Mouse (Mus musculus) embryonic facial prominence, embryonic 12.5 days (tissue): Measurements from ENCODE around the gene Fzd7. TPM values are rescaled to one million over a fixed set of nuclear protein-coding genes. Genes with fewer than 3 reads are reported as not detected.
A peak's percentile ranks its signal among the peaks of the same experiment; 100 is the strongest.

Experiments
- ATAC-seq: fragments of 200-750 bp; cut with Nextera tagmentation; 2 replicates; pipeline ENCODE4 v1.8.0; 2017; ENCODE audit not compliant: insufficient number of reproducible peaks, insufficient read depth, low FRiP score, low TSS enrichment
- H3K27ac ChIP-seq: fragments of 300-500 bp; sonication (generic); 2 replicates; pipeline ENCODE4 v1.5.1; 2016; ENCODE audit warnings: mild to moderate bottlenecking
- H3K27me3 ChIP-seq: fragments of 300-500 bp; sonication (generic); 2 replicates; pipeline ENCODE4 v1.6.1; 2016; ENCODE audit warnings: mild to moderate bottlenecking, moderate library complexity
- H3K36me3 ChIP-seq: fragments of 300-500 bp; sonication (generic); 2 replicates; pipeline ENCODE4 v1.6.1; 2016; ENCODE audit warnings: mild to moderate bottlenecking
- H3K4me1 ChIP-seq: fragments of 300-500 bp; sonication (generic); 2 replicates; pipeline ENCODE4 v1.6.1; 2016
- H3K4me2 ChIP-seq: fragments of 300-500 bp; sonication (generic); replicated peaks from 2 replicates; pipeline ENCODE4 v1.6.1; 2016; ENCODE audit warnings: mild to moderate bottlenecking, moderate library complexity
- H3K4me3 ChIP-seq: fragments of 300-500 bp; sonication (generic); 2 replicates; pipeline ENCODE4 v1.5.1; 2016; ENCODE audit warnings: mild to moderate bottlenecking
- H3K9ac ChIP-seq: fragments of 300-500 bp; sonication (generic); 2 replicates; pipeline ENCODE4 v1.6.1; 2016; ENCODE audit warnings: mild to moderate bottlenecking, moderate library complexity
- H3K9me3 ChIP-seq: fragments of 300-500 bp; sonication (generic); 2 replicates; pipeline ENCODE4 v1.6.1; 2016; ENCODE audit warnings: mild to moderate bottlenecking, moderate library complexity
- WGBS: fragments of 180-500 bp; shearing (Covaris S2); methylation state at CpG from one replicate; pipeline ENCODE4 v1.1.7; 2016; 5-methylcytosine and 5-hydroxymethylcytosine counted together
- polyA plus RNA-seq: library from polyadenylated mRNA; unstranded; fragments of >200 nt; fragmentation: Nextera tagmentation; extraction: Ambion mirVana; gene quantifications from 2 replicates; pipeline ENCODE4 v1.2.1, GENCODE M21; 2016

The Fzd7 gene
- polyA plus RNA-seq, 1 experiment from 2014 or later, result 28.5 TPM

DNA sequence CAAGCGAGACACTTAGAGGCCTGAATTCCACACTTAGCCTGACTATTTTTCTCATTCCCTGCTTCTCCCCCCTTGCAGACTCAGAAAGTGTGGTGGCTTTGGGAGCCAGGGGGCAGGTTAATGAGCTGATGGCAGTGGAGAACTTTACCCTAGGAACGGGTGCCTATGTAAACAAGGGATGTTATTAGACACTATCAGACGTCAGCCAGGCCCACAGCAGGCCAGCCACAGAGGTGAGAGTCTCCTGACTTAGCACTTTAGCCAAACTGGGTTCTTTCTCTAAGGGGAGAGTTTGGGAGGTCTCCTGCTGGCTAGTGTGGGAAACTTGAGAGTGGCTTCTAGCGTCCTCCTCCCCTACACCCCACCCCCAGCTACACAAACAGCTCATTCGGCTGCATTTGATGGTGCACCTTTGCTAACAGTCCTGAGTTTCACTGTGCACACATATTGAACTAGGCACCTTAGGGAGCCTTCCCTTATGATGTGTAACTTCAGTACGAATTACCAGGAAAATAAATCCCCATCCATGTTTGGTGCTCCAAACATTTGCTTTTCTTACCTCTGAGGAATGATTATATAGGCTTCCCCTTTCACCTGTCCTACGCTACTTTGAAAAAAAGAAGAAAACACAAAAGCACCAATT lies 21.6 kb downstream of the Fzd7 start:
- H3K36me3 ChIP-seq, result no peaks in the 10 kb centered on the region
- WGBS, result 40% methylated on average over 7 of the region's 7 CpGs
- H3K4me3 ChIP-seq, result no peak overlapping the region
- no peaks in the 10 kb centered on the region for H3K27me3 ChIP-seq
- no peak for ATAC-seq
- H3K4me1 ChIP-seq, result peaks cover 8% of the 10 kb centered on the region
- H3K9me3 ChIP-seq, result no peaks in the 10 kb centered on the region
- H3K9ac ChIP-seq, result no peak overlapping the region
- no peak overlapping the region for H3K27ac ChIP-seq
- no peak overlapping the region for H3K4me2 ChIP-seq

DNA sequence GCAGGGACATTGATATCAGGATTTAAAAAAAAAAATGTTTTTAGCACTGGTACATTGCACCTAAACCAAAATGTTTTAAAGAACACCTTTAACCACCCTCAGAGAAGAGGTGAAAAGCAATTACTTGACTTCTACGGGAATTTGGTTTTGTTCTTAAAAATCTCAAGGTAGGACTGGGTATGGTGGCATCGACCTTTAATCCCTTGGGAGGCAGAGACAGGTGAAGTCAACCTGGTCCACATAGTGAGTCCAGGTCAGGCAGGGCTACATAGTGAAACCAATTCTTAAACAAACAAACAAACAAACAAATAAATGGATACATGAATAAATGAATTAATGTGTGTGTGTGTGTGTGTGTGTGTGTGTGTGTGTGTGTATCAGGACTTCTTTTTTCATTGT lies 22.1 kb downstream of the Fzd7 start:
- Histone ChIP-seq H3K4me1 (peaks cover 11% of the 10 kb centered on the region), H3K4me2 (no peak overlapping the region), H3K36me3 (no peaks in the 10 kb centered on the region), H3K4me3 (no peak overlapping the region), H3K27me3 (no peaks in the 10 kb centered on the region), H3K9ac (no peak overlapping the region), H3K27ac (no peak overlapping the region), H3K9me3 (no peaks in the 10 kb centered on the region)
- ATAC-seq, result no peak
- WGBS, result 65% methylated on average over 2 of the region's 2 CpGs

DNA sequence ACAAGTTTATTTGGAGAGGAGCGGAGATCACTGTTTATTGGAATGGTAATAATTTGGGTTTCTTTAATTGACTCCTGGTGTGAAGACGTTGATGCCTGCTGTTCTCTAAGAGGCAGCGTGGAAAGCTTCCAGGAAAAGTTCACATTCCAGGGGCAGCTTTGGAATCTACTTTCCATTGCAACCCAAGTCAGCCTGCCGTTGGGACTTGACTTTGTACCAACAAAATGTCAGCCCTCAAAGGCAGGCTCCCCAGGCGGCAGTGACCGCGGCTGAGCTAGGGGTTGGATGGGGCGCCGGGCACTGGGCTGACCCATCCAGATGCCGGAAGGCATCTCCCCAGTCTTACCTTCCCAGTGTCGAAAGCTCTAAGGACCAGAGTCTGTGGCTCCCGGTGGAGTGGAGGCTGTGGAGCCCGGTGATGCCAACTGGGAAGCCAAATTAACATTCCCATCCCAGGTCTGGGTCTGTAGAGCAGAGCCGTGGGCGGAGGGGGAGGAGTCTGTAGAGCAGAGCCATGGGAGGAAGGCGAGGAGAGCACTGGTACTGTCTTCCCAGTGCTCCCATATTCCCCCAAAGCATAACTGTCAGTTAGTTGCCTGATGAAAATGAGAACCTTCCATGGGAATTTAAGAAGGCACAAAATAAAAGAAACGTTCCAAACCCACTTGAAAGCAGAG lies 26.4 kb downstream of the Fzd7 start:
- no peak overlapping the region for H3K9ac ChIP-seq
- H3K27ac ChIP-seq, result no peak overlapping the region
- no peak overlapping the region; the same call in 1 of the 2 replicates for H3K4me2 ChIP-seq
- 0 out of 2 replicates have a peak, but pooled peaks have one; percentile 41 for ATAC-seq
- H3K4me3 ChIP-seq, result no peak overlapping the region
- H3K27me3 ChIP-seq, result no peaks in the 10 kb centered on the region
- no peaks in the 10 kb centered on the region for H3K9me3 ChIP-seq
- peaks cover 9% of the 10 kb centered on the region for H3K4me1 ChIP-seq
- no peaks in the 10 kb centered on the region for H3K36me3 ChIP-seq
- WGBS, result 21% methylated on average over 17 of the region's 17 CpGs

DNA sequence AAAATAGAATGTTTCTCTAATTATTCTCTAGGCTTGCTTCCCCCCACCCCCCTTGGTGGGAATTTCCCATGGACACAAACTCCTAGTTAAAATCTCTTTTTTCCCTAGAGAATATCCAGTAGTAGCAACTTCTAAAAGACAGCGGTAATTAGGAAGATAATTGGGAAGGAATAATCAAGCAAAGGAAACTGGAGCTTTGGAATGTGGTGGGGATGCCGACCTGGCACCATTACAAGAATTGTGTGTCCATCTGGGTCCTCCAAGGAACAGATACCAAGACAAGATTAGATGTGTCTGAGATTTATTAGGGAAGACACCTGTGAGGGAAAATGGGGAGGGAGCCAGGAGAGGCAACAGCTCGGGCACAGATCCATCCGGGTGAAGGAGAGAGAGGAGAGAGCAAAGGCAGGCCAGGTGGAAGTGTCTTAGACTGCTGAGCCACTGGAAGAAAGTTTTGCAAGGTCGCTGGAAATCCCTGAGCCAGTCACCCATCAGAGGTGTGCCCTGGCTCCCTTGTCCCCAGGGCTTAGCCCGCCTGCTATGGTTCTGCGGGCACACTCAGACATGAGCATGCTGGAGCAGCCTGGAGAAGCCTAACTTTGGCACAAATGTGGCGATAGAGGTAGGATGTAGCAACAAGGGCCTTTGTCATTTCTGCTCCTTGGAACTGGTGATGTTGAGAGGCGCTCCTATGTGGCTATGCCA lies 29.5 kb downstream of the Fzd7 start:
- Histone ChIP-seq H3K9ac (no peak overlapping the region), H3K9me3 (no peaks in the 10 kb centered on the region), H3K27me3 (no peaks in the 10 kb centered on the region), H3K4me3 (no peak overlapping the region), H3K36me3 (no peaks in the 10 kb centered on the region), H3K4me1 (peaks cover 17% of the 10 kb centered on the region), H3K4me2 (no peak overlapping the region), H3K27ac (no peak overlapping the region)
- 54% methylated on average over 9 of the region's 9 CpGs for WGBS
- ATAC-seq, result no peak

DNA sequence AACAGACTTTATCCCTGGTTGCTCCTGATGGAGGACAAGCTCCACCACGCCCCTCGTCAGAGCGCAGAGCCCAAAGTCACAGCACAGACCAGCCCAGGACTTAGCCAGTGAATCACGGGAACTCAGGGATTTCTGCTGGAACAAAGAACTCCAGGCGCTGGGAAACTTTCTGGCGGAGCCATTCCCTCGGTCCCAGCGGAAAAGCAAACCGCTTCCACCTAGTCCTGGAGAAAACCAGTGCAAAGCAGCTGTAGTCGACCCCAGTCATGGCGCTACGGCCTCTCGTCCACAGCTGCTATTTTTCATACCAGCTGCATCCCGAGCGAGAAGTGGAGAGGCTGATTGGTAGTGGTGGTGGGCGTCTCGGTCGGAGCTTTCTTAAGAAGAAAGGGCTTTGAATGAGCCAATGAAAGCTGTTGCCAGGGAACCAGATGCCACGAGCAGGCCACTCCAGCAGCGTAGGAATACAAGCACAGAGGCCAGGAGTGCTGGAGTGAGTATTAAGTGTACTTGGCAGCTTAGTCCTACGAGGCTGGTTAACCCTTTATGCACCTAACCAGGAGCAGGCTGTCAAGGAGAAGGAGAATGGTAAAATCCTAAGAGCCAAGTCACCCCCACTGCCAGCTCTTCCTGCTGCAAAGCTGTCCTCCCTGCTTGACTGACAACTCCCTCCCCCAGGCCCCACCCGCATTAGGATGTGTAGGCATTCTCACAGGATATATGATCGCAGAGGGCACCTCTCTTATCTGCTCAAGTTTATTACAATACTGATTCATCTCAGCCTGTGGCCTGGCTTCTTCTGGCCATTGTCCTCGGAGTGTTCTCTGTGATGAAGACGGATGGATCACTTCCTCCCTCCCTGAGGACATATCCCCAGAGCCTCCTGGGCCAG lies 34.0 kb downstream of the Fzd7 start, which contains the start of gene Gm973:
Gene Gm973 (plus strand): TSS at position 239 of the 892 bp plus-strand sequence.
- Histone ChIP-seq H3K9me3 (no peaks in the 10 kb centered on the region), H3K4me2 (peak within 1 kb of the TSS; percentile 52), H3K4me1 (peaks cover 35% of the 10 kb centered on the region), H3K9ac (peak within 1 kb of the TSS; percentile 56), H3K27me3 (no peaks in the 10 kb centered on the region), H3K36me3 (no peaks in the 10 kb centered on the region), H3K27ac (peak within 1 kb of the TSS; percentile 97), H3K4me3 (peak within 1 kb of the TSS; percentile 31)
- ATAC-seq, result peak; percentile 91
- 5% methylated on average over 25 of the region's 25 CpGs for WGBS

DNA sequence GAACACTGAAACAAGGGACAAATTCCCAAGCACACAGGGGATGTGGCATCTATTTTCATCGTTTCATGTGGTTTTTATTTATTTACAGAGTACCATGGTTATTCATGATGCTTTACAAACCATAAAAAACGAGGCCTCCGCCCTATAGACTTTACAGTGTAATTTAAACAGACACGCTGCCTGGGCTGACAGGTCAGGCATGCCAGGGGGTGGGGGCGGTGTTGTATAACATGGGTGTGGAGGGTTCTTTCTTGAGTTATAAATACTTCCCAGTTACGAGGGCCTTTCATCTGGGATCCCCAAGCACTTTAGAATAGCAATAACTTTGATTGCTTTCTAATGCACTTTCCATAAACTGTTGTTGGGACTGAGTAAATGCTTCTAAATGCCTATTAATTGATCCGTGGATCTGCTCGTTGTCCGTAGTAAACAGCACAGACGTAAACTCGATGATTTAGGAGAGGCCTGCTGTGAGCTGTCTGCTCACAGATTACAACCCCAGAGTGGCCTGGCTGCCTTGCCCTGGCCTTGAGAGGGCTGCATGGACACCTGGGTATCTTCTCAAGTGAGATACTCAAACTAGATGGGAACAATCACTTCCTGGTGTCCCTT lies 38.1 kb downstream of the Fzd7 start:
- Histone ChIP-seq H3K36me3 (no peaks in the 10 kb centered on the region), H3K9ac (no peak overlapping the region), H3K27me3 (no peaks in the 10 kb centered on the region), H3K9me3 (no peaks in the 10 kb centered on the region), H3K4me1 (peaks cover 29% of the 10 kb centered on the region), H3K4me3 (no peak overlapping the region), H3K4me2 (no peak overlapping the region), H3K27ac (peak overlapping the region; percentile 42; the same call in 1 of the 2 replicates)
- ATAC-seq, result no peak
- 35% methylated on average over 11 of the region's 11 CpGs for WGBS

DNA sequence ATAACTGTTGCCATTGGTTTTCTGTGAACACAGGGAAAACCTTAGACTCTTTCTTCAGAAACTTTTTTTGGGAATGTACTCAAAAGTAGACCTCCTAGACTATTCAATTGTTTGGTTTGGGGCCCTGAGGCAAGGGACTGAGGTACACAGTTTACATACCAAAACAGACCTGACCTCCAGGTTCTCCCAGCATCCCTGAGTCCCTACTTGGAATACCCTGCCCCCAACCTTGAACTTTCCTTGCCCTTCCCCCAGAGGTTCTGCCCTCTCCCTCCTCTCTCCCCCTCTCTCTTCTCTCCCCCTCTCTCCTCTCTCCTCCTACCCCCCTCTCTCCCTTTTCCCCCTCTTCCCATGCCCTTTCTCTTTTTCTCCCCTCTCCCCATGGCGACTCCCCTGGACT lies 40.2 kb downstream of the Fzd7 start:
- H3K4me1 ChIP-seq, result peaks cover 16% of the 10 kb centered on the region
- 54% methylated on average over 1 of the region's 1 CpGs for WGBS
- H3K27me3 ChIP-seq, result no peaks in the 10 kb centered on the region
- no peak overlapping the region for H3K4me2 ChIP-seq
- H3K9ac ChIP-seq, result no peak overlapping the region
- no peaks in the 10 kb centered on the region for H3K9me3 ChIP-seq
- no peak for ATAC-seq
- H3K4me3 ChIP-seq, result no peak overlapping the region
- H3K27ac ChIP-seq, result no peak overlapping the region
- H3K36me3 ChIP-seq, result no peaks in the 10 kb centered on the region

DNA sequence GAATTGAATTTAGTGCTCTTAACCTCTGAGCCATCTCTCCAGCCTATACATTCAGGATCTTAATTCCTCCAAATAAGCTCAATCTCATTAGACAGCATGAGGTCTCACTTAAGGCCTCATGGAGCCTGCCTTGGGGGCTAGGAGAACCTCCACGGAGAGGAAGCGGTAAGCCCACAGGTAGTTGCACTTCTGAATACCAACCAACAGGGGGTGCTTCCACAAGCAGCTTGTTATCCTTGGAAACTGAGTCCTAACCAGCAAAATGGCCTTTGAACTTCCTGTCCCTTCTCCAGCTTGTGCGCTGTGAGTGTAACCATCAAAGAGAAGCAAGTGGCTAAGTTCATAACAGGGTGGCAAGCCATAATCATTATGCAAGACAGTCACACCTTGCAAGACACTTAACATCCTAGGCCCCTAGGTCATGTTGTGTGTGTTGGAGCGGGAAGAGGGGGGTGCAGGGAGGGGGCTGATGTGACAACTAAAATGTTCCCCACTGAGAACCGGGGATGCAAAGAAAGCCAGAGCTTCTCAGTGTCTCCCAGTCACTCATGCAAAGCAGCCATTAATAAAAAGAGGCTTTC lies 41.2 kb downstream of the Fzd7 start:
- 60% methylated on average over 5 of the region's 5 CpGs for WGBS
- no peak overlapping the region for H3K4me3 ChIP-seq
- H3K9me3 ChIP-seq, result no peaks in the 10 kb centered on the region
- no peak for ATAC-seq
- H3K36me3 ChIP-seq, result no peaks in the 10 kb centered on the region
- H3K4me1 ChIP-seq, result peaks cover 15% of the 10 kb centered on the region
- H3K27me3 ChIP-seq, result no peaks in the 10 kb centered on the region
- H3K4me2 ChIP-seq, result no peak overlapping the region
- H3K9ac ChIP-seq, result no peak overlapping the region
- H3K27ac ChIP-seq, result no peak overlapping the region

DNA sequence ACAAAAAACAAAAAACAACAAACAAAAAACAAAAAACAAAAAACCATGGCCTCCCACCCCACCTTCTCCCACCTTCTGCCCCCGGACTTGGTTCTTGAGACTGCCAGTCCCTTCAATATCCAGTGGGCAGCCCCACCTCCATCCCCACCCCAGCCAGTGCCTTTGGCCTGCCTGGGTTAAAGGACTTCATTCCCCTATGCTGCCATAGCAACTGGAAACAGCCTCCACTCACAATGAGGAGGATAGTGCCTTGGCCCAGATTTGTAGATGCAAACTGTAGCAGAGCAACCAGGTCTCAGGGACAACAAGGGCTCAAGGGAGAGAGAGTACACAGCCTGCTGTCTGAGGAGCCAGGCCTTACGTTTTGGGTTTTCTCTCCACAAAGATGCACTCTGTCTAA lies 41.8 kb downstream of the Fzd7 start:
- H3K4me2 ChIP-seq, result no peak overlapping the region
- H3K27ac ChIP-seq, result no peak overlapping the region
- no peak overlapping the region for H3K9ac ChIP-seq
- ATAC-seq, result no peak
- H3K27me3 ChIP-seq, result no peaks in the 10 kb centered on the region
- H3K4me1 ChIP-seq, result peaks cover 15% of the 10 kb centered on the region
- WGBS, result 56% methylated on average over 2 of the region's 2 CpGs
- no peak overlapping the region for H3K4me3 ChIP-seq
- no peaks in the 10 kb centered on the region for H3K36me3 ChIP-seq
- H3K9me3 ChIP-seq, result no peaks in the 10 kb centered on the region

DNA sequence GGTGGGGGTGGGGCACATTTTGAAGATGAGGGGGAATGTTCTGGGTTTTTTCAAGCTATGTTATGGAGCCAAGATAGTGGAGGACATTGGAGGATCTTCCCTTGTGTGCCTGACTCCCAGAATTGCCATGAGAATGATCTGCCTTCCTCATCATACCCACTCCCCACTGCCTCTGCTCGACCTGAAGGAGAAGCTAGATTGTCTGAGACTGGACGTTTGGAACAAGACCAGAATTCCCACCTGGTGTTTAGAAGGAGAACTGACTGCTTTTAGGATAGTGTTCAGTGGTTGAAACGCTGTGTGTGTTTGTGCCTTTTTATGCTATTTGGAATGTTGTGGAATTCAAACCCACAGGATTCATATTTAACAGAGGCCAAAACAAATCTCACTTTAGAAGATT lies 42.5 kb downstream of the Fzd7 start:
- no peak overlapping the region for H3K9ac ChIP-seq
- no peak overlapping the region for H3K27ac ChIP-seq
- no peaks in the 10 kb centered on the region for H3K9me3 ChIP-seq
- no peaks in the 10 kb centered on the region for H3K27me3 ChIP-seq
- H3K4me2 ChIP-seq, result no peak overlapping the region
- WGBS, result 58% methylated on average over 3 of the region's 3 CpGs
- no peaks in the 10 kb centered on the region for H3K36me3 ChIP-seq
- no peak overlapping the region for H3K4me3 ChIP-seq
- H3K4me1 ChIP-seq, result peaks cover 10% of the 10 kb centered on the region
- no peak for ATAC-seq

DNA sequence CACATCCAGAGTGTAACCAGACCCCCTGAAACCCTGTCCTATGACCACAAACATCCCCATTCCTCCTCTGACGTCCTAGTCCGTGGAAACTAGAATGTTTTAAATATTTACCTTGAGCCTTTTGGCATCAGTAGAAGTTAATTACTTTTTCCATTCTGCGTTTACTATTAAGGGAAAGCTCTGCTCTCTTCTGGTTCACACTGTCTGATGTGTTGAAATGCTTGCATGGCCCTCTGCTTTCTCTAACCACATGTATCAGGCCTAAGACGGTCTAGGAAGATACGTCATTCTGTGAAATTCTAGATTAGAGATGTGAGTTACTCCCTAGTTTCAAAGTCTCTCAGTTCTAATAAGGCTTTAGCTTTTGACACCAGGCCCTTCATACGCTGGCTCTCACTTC lies 45.0 kb downstream of the Fzd7 start:
- H3K36me3 ChIP-seq, result no peaks in the 10 kb centered on the region
- no peak overlapping the region for H3K4me2 ChIP-seq
- no peak for ATAC-seq
- no peak overlapping the region for H3K9ac ChIP-seq
- WGBS, result 75% methylated on average over 6 of the region's 6 CpGs
- no peaks in the 10 kb centered on the region for H3K9me3 ChIP-seq
- H3K27me3 ChIP-seq, result 0 out of 2 replicates have a peak, but pooled peaks cover 2% of the 10 kb centered on the region
- no peaks in the 10 kb centered on the region for H3K4me1 ChIP-seq
- no peak overlapping the region for H3K27ac ChIP-seq
- no peak overlapping the region for H3K4me3 ChIP-seq
